Mouse (Mus musculus) lung, postnatal 0 days (tissue): ENCODE results near the gene Scfd1.

ENCODE experiments used
- CTCF ChIP-seq: IDR thresholded peaks from 2 replicates; pipeline ENCODE4 v1.5.1; 2016; ENCODE audit warnings: antibody characterized with exemption, mild to moderate bottlenecking
- EP300 ChIP-seq: IDR thresholded peaks from 2 replicates; pipeline ENCODE4 v1.6.1; 2016; ENCODE audit warnings: antibody characterized with exemption, mild to moderate bottlenecking, control low read depth

DNA sequence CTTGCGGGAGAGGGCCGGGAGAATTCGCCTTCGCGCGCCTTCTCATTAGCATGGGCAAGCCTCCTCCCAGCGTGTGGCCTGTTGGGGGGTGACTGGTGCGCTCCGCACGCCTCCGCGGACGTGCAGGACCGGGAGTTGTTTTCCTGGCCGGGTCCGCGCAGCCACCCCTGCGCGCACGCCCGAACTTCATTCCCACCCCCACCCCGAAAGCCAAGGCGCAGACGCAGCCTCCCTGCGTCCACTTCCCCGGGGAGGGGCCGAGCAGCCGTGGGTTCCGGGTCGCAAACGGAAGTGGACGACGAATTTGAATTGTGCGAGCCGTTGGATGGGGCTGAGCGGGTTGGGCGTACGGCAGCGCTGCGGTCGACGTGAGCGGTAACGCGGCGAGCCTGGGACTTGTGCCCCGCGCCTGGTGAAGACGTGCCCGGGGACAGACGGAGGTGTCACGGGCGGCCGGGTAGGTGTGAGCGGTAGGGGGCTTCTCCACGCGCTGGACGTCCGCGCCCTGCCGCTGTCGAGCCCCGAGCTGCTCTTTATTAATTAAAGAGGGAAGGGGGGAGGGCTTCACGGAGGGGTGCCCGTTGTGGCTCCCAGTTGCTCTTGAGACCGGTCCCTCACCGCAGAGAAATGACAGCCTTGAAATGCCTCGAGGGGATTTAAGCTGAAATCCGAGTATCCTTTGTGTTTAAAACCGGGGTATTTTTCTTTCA, 29.2 kb upstream of the Scfd1 start, which contains the start of gene G2e3:
- TF ChIP-seq EP300 (no peak; the same call in 1 of the 2 replicates), CTCF (no peak)
